Mouse (Mus musculus): ENCODE results near the gene Tex44. TPM values are rescaled to one million over a fixed set of nuclear protein-coding genes. Genes with fewer than 3 reads are reported as not detected.
A peak's percentile ranks its signal among the peaks of the same experiment; 100 is the strongest.
"Not testable (repeated sequence)": the region's sequence is repeated elsewhere in the genome, so short reads cannot be mapped to it uniquely, and the experiment has no call there.

Gene Tex44
- polyA plus RNA-seq, 1 experiment from 2014 or later: not detected

GRCm38 (mm10) chr1:86449966-86450365 is 23.8 kb downstream of the Tex44 start:
- WGBS: 29% methylated on average over 6 of the region's 6 CpGs
- peak overlapping the region; percentile 64 for H3K27ac ChIP-seq

GRCm38 (mm10) chr1:86452713-86453112 is 26.6 kb downstream of the Tex44 start:
- no peak for ATAC-seq (ENCODE audit: insufficient number of reproducible peaks, insufficient read depth, low FRiP score, low TSS enrichment, low read depth)
- H3K27ac ChIP-seq: no peak overlapping the region
- 65% methylated on average over 5 of the region's 5 CpGs for WGBS

More at GRCm38 (mm10) chr1:86449966-86450365, 23.8 kb downstream of the Tex44 start:
- Histone ChIP-seq H3K9ac (no peak overlapping the region), H3K4me3 (no peak overlapping the region), H3K4me1 (peaks cover 13% of the 10 kb centered on the region), H3K36me3 (no peaks in the 10 kb centered on the region), H3K9me3 (no peaks in the 10 kb centered on the region), H3K27me3 (no peaks in the 10 kb centered on the region), H3K4me2 (no peak overlapping the region)
- ATAC-seq (ENCODE audit: insufficient number of reproducible peaks, insufficient read depth, low FRiP score, low TSS enrichment, low read depth): peak; percentile 74

GRCm38 (mm10) chr1:86456892-86457581 is 30.9 kb downstream of the Tex44 start:
- Histone ChIP-seq H3K27ac (peak overlapping the region; percentile 60; the same call in 1 of the 2 replicates), H3K4me1 (no peaks in the 10 kb centered on the region), H3K36me3 (no peaks in the 10 kb centered on the region), H3K9me3 (0 out of 2 replicates have a peak, but pooled peaks cover 4% of the 10 kb centered on the region), H3K4me3 (no peak overlapping the region), H3K4me2 (no peak overlapping the region), H3K9ac (no peak overlapping the region), H3K27me3 (no peaks in the 10 kb centered on the region)
- 0 out of 2 replicates have a peak, but pooled peaks have one; percentile 48 for ATAC-seq (ENCODE audit: insufficient number of reproducible peaks, insufficient read depth, low FRiP score, low TSS enrichment, low read depth)
- WGBS: 51% methylated on average over 13 of the region's 13 CpGs

More at GRCm38 (mm10) chr1:86452713-86453112, 26.6 kb downstream of the Tex44 start:
- Histone ChIP-seq H3K4me3 (no peak overlapping the region), H3K27me3 (no peaks in the 10 kb centered on the region), H3K4me1 (peaks cover 8% of the 10 kb centered on the region), H3K4me2 (no peak overlapping the region), H3K9ac (no peak overlapping the region), H3K36me3 (no peaks in the 10 kb centered on the region), H3K9me3 (no peaks in the 10 kb centered on the region)

- no peaks in the 10 kb centered on the region for H3K27me3 ChIP-seq
- no peaks in the 10 kb centered on the region for H3K36me3 ChIP-seq
- H3K9ac ChIP-seq: no peak overlapping the region
- 59% methylated on average over 4 of the region's 4 CpGs for WGBS
- ATAC-seq (ENCODE audit: insufficient number of reproducible peaks, insufficient read depth, low FRiP score, low TSS enrichment, low read depth): no peak
- 0 out of 2 replicates have a peak, but pooled peaks cover 4% of the 10 kb centered on the region for H3K9me3 ChIP-seq
- H3K27ac ChIP-seq: no peak overlapping the region
- H3K4me3 ChIP-seq: no peak overlapping the region
- no peak overlapping the region for H3K4me2 ChIP-seq
- H3K4me1 ChIP-seq: peaks cover 4% of the 10 kb centered on the region
These were observed 33.2 kb downstream of the Tex44 start for GRCm38 (mm10) chr1:86459371-86459770.

GRCm38 (mm10) chr1:86464223-86464874 is 38.2 kb downstream of the Tex44 start:
- H3K9ac ChIP-seq: peak overlapping the region; percentile 55; the same call in 1 of the 2 replicates
- 31% methylated on average over 9 of the region's 9 CpGs for WGBS
- H3K9me3 ChIP-seq: 0 out of 2 replicates have a peak, but pooled peaks cover 4% of the 10 kb centered on the region
- no peaks in the 10 kb centered on the region for H3K27me3 ChIP-seq
- H3K36me3 ChIP-seq: no peaks in the 10 kb centered on the region
- H3K27ac ChIP-seq: peak overlapping the region; percentile 97
- peak; percentile 52; the same call in 1 of the 2 replicates for ATAC-seq (ENCODE audit: insufficient number of reproducible peaks, insufficient read depth, low FRiP score, low TSS enrichment, low read depth)
- peaks cover 15% of the 10 kb centered on the region for H3K4me1 ChIP-seq
- no peak overlapping the region for H3K4me3 ChIP-seq
- H3K4me2 ChIP-seq: no peak overlapping the region

- WGBS: 9% methylated on average over 4 of the region's 4 CpGs
- 0 out of 2 replicates have a peak, but pooled peaks cover 4% of the 10 kb centered on the region for H3K9me3 ChIP-seq
- peak overlapping the region; percentile 55; the same call in 1 of the 2 replicates for H3K9ac ChIP-seq
- H3K27ac ChIP-seq: peak overlapping the region; percentile 97
- H3K4me2 ChIP-seq: no peak overlapping the region
- ATAC-seq (ENCODE audit: insufficient number of reproducible peaks, insufficient read depth, low FRiP score, low TSS enrichment, low read depth): peak; percentile 44; the same call in 1 of the 2 replicates
- no peak overlapping the region for H3K4me3 ChIP-seq
- no peaks in the 10 kb centered on the region for H3K27me3 ChIP-seq
- peaks cover 15% of the 10 kb centered on the region for H3K4me1 ChIP-seq
- no peaks in the 10 kb centered on the region for H3K36me3 ChIP-seq
These were observed 38.7 kb downstream of the Tex44 start for GRCm38 (mm10) chr1:86464875-86465224.

- Histone ChIP-seq H3K27me3 (no peaks in the 10 kb centered on the region), H3K4me2 (no peak overlapping the region), H3K27ac (no peak overlapping the region), H3K4me1 (peaks cover 31% of the 10 kb centered on the region), H3K9me3 (no peaks in the 10 kb centered on the region), H3K4me3 (no peak overlapping the region), H3K36me3 (no peaks in the 10 kb centered on the region), H3K9ac (no peak overlapping the region)
- ATAC-seq (ENCODE audit: insufficient number of reproducible peaks, insufficient read depth, low FRiP score, low TSS enrichment, low read depth): no peak
- 87% methylated on average over 8 of the region's 8 CpGs for WGBS
These were observed 41.3 kb downstream of the Tex44 start for GRCm38 (mm10) chr1:86467416-86467815.

GRCm38 (mm10) chr1:86469876-86470275 is 43.7 kb downstream of the Tex44 start:
- Histone ChIP-seq H3K9me3 (no peaks in the 10 kb centered on the region), H3K36me3 (no peaks in the 10 kb centered on the region), H3K4me3 (no peak overlapping the region), H3K9ac (no peak overlapping the region), H3K27ac (peak overlapping the region; percentile 60), H3K4me2 (no peak overlapping the region), H3K4me1 (peaks cover 29% of the 10 kb centered on the region), H3K27me3 (no peaks in the 10 kb centered on the region)
- 96% methylated on average over 4 of the region's 4 CpGs for WGBS
- no peak for ATAC-seq (ENCODE audit: insufficient number of reproducible peaks, insufficient read depth, low FRiP score, low TSS enrichment, low read depth)

GRCm38 (mm10) chr1:86470519-86471181 is 44.5 kb downstream of the Tex44 start:
- Histone ChIP-seq H3K4me2 (no peak overlapping the region), H3K36me3 (no peaks in the 10 kb centered on the region), H3K27me3 (no peaks in the 10 kb centered on the region), H3K4me3 (no peak overlapping the region), H3K9ac (0 out of 2 replicates have a peak overlapping the region, but pooled peaks have one; percentile 36), H3K27ac (peak overlapping the region; percentile 60), H3K9me3 (no peaks in the 10 kb centered on the region), H3K4me1 (peaks cover 23% of the 10 kb centered on the region)
- no peak for ATAC-seq (ENCODE audit: insufficient number of reproducible peaks, insufficient read depth, low FRiP score, low TSS enrichment, low read depth)
- WGBS: 75% methylated on average over 12 of the region's 12 CpGs

- 72% methylated on average over 11 of the region's 11 CpGs for WGBS
- Histone ChIP-seq H3K4me2 (peak overlapping the region; percentile 58), H3K4me1 (peaks cover 23% of the 10 kb centered on the region), H3K27ac (peak overlapping the region; percentile 97)
- H3K9ac ChIP-seq; H3K27me3 ChIP-seq; ATAC-seq (ENCODE audit: insufficient number of reproducible peaks, insufficient read depth, low FRiP score, low TSS enrichment, low read depth); H3K4me3 ChIP-seq; H3K36me3 ChIP-seq; H3K9me3 ChIP-seq: not testable (repeated sequence)
These were observed 45.4 kb downstream of the Tex44 start for GRCm38 (mm10) chr1:86471504-86471961.

GRCm38 (mm10) chr1:86472197-86472952 is 46.2 kb downstream of the Tex44 start:
- Histone ChIP-seq H3K27ac (peak overlapping the region; percentile 97), H3K4me2 (peak overlapping the region; percentile 58), H3K9me3 (no peaks in the 10 kb centered on the region), H3K4me3 (peak overlapping the region; percentile 25), H3K27me3 (no peaks in the 10 kb centered on the region), H3K9ac (peak overlapping the region; percentile 67), H3K4me1 (peaks cover 23% of the 10 kb centered on the region), H3K36me3 (no peaks in the 10 kb centered on the region)
- peak; percentile 63; the same call in 1 of the 2 replicates for ATAC-seq (ENCODE audit: insufficient number of reproducible peaks, insufficient read depth, low FRiP score, low TSS enrichment, low read depth)
- 10% methylated on average over 31 of the region's 31 CpGs for WGBS
